Mouse (Mus musculus) neutrophil, adult 5-6 weeks (primary cell): ENCODE measurements around the gene Mthfr. TPM values are rescaled to one million over a fixed set of nuclear protein-coding genes. Genes with fewer than 3 reads are reported as not detected.
"Not testable (repeated sequence)": the region's sequence is repeated elsewhere in the genome, so short reads cannot be mapped to it uniquely, and the experiment has no call there.

Experiments
- ATAC-seq: fragments of 151-379, 151-347 bp; 2 replicates; pipeline ENCODE4 v1.8.0; 2017; ENCODE audit warnings: mild to moderate bottlenecking, moderate TSS enrichment; ENCODE audit not compliant: insufficient number of reproducible peaks, poor library complexity, low FRiP score, severe bottlenecking; ENCODE audit errors: extremely low read depth
- total RNA-seq: library from RNA; stranded (forward); fragments of 200-1000 nt; gene quantifications from 2 replicates; pipeline ENCODE4 v1.2.3, GENCODE M21; 2017

Gene Mthfr
- total RNA-seq, 1 experiment from 2014 or later = 10.0 TPM

GRCm38 (mm10) chr4:148038079-148038599, 738 bp upstream of the Mthfr start:
- no peak for ATAC-seq

GRCm38 (mm10) chr4:148039254-148040028, 564 bp downstream of the Mthfr start:
- no peak for ATAC-seq

GRCm38 (mm10) chr4:148040029-148040830, 1.4 kb downstream of the Mthfr start:
- ATAC-seq = no peak

- no peak for ATAC-seq
Observed at GRCm38 (mm10) chr4:148040933-148041610, 2.2 kb downstream of the Mthfr start.

GRCm38 (mm10) chr4:148041611-148042191, 2.8 kb downstream of the Mthfr start:
- no peak for ATAC-seq

GRCm38 (mm10) chr4:148043327-148043726, 4.5 kb downstream of the Mthfr start:
- not testable (repeated sequence) for ATAC-seq

- no peak for ATAC-seq
Observed at GRCm38 (mm10) chr4:148044113-148044512, 5.2 kb downstream of the Mthfr start.

GRCm38 (mm10) chr4:148046450-148047031, 7.7 kb downstream of the Mthfr start:
- ATAC-seq = no peak

GRCm38 (mm10) chr4:148050396-148050914, 11.6 kb downstream of the Mthfr start:
- not testable (repeated sequence) for ATAC-seq

- no peak for ATAC-seq
Observed at GRCm38 (mm10) chr4:148051046-148051776, 12.3 kb downstream of the Mthfr start.

- no peak for ATAC-seq
Observed at GRCm38 (mm10) chr4:148051886-148052285, 13.0 kb downstream of the Mthfr start.

GRCm38 (mm10) chr4:148052976-148053375, 14.1 kb downstream of the Mthfr start:
- ATAC-seq = no peak

GRCm38 (mm10) chr4:148053417-148053920, 14.6 kb downstream of the Mthfr start:
- ATAC-seq = no peak

- ATAC-seq = no peak
Observed at GRCm38 (mm10) chr4:148054961-148055695, 16.3 kb downstream of the Mthfr start.

GRCm38 (mm10) chr4:148056246-148056645, 17.4 kb downstream of the Mthfr start:
- ATAC-seq = no peak

GRCm38 (mm10) chr4:148056801-148057200, 17.9 kb downstream of the Mthfr start:
- no peak for ATAC-seq

- ATAC-seq = no peak
Observed at GRCm38 (mm10) chr4:148057661-148058209, 18.9 kb downstream of the Mthfr start.
